Mouse (Mus musculus): Measurements from ENCODE around the gene Bhlha15.

Gene Bhlha15

GRCm38 (mm10) chr5:144192673-144193072, 2.6 kb downstream of the Bhlha15 start:
- no peak for DNase-seq

DNA sequence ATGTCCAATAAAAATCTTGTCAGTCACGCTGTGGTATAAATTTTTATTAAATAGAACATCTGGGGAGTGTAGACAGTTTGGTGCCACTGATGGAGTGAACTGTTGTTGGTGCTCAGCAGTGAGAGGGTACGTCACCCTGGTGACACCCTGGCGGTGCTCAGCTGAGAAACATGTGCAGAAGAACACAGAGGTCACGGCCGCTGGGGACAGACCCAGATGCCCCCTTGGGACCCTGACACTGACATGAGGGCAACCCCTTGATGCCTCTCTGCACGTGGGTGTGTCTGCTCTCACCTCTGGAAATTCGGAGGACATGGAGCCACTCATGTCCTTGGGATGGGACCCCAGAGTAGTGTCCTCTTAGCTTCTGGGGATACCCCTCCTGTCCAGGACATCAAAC, 4.3 kb downstream of the Bhlha15 start:
- DNase-seq, result no peak

GRCm38 (mm10) chr5:144195567-144195966, 5.5 kb downstream of the Bhlha15 start:
- no peak for DNase-seq

GRCm38 (mm10) chr5:144200616-144201015, 10.5 kb downstream of the Bhlha15 start:
- no peak for DNase-seq

DNA sequence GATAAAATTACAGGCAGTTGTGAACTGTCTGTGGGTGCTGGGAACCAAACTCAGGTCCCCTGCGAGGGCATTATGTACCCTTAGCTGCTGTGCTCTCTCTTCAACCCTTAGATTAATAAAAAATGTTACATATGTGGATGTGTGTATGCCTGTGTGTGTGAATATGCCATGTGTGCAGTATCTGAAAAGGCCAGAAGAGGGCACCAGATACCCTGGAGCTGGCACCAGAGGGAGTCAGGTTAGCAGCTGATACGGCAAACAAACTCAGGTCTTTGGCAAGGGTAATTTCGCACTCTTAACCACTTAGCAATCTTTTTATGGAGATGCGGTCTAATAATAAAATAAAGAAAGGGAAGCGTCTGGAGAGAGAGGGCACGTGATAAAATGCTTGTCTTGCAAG, 12.3 kb downstream of the Bhlha15 start:
- no peak for DNase-seq

DNA sequence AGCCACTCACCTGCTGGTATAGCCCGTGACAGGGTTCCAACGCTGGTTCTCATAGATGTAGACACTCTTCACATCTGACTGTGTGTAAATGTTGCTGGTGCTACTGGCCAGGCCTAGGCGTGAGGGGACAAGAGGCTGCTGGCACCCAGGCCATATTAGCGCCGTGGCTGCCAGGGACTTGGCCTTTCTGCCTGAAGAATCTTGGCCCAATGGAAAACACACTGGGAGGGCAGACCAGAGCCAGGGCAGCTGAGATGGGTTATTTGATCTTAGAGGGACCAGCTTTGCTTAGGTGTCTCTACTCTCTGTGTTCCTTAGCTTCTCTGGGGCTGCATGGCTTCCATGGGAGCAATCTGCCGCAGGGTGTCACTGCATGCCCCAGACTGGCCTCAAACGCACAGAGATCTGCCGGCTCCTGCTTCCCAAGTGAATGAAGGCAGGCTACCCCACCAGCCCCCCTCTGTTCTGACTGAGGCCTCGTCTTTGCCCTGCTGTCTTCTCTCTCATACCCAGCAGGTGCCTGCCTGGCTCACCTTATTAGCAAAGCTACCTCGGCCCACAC, 13.4 kb downstream of the Bhlha15 start:
- no peak for DNase-seq

- DNase-seq, result no peak
These were observed 14.2 kb downstream of the Bhlha15 start for GRCm38 (mm10) chr5:144204303-144204702.

- no peak for DNase-seq
These were observed 14.8 kb downstream of the Bhlha15 start for GRCm38 (mm10) chr5:144204911-144205310.

DNA sequence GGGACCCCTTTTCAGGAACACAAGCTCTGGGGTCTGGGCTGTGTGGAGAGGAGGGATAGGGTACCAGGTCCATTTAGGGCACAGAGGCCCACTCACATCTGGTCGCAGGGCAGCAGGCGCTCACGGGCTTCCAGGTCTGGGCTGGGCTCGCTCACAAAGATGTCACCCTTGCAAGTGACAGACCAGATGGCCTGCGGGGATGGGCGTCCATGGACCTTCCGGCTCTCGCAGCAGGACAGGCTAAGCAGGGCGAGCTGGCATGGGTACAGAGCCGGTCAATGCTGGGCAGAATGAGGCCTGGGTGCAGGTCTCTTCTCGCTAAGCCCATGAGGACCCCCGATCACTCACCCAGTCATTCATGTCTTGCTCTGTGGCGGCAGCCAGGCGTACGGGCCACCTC, 16.0 kb downstream of the Bhlha15 start:
- DNase-seq, result no peak

DNA sequence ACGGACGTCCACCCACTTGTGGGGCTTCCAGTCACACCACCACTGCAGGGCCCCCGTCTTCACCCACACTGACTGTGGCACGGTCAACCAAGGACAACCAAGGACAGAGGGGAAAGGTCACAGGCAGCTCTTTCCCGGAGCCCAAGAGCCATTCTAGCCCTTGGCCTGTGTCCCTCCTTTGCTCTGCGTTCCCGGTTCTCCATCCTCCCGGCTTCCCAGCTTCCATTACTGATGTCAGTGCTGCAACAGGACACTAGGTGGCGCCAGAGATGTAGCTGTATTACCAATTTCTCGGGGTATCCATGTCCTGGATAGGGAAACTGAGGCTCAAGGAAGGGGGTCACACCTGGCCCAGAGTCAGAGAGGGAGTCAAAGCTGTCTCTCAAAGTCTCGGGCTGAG, 17.4 kb downstream of the Bhlha15 start:
- DNase-seq, result no peak

- no peak for DNase-seq
These were observed 24.4 kb downstream of the Bhlha15 start for GRCm38 (mm10) chr5:144214453-144214852.

DNA sequence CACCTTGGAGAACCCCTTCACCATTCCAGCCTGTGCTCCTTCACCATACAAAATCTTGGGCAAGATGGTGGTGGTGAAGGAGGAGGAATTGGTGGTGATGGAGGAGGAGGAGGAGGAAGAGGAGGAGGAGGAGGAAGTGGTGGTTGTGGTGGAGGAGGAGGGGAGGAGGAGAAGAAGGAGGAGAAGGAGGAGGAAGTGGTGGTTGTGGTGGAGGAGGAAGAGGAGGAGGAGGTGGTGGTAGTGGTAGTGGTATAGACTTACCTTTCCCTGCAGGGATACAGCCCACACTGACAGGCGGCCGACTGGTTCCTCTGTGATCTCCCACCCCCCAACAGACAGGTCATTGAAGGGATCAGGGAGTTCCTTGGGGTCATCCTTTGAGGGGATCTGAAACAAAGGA, 25.9 kb downstream of the Bhlha15 start:
- no peak for DNase-seq

DNA sequence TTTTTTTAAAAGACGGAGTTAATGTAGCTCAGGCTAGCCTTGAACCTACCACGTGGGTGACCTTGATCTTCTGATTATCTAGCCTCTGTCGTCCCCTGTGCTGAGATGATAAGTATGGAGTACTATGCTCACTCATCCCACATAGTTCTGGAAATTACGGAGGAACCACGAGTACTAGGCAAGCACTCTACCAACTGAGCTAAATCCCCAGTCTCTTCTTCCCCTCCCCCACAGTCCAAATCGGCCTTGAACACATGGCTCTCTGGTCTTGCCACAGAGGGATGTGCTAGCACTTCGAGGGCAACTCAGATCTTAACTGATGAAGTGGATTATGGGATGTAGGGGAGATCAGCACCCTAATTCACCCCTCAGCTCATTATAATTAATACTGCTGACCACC, 28.0 kb downstream of the Bhlha15 start:
- no peak for DNase-seq

GRCm38 (mm10) chr5:144219306-144219705, 29.2 kb downstream of the Bhlha15 start:
- no peak for DNase-seq

DNA sequence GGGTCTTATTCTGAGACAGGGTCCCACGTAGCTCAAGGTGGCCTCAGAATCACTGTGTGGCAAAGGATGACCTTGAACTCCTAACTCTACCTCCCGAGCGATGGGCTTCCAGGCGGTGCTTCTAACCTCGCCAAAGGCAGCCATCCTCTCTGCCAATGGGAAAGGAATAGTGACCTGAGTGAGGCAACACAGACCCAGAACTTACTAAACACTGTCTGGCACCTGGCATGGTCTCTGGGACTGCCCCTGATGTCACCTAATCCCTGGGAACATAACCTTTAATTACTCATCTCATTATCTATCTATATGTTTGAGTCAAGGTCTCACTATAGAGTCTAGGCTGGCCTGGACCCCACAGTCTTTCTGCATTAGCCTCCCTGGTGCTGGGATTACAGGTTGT, 29.9 kb downstream of the Bhlha15 start:
- DNase-seq, result no peak

DNA sequence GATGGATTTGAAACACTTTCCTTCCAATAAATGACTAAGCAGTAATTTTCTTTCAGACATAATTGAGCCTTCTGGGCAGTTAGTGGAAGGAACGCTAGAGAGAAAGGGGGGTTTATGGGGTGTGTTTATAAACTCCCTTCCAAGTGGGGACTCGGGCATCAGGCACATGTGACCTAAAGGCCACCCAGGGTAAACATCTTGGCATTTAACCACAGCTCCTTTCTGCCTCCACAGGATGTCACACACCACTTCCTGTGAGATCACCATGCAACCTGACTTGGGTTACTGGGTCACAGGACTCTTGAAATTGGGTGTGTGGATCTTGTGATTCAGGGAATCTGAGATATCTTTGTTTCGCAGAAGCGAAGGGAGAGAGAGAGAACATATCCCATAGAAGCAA, 31.2 kb downstream of the Bhlha15 start:
- DNase-seq, result no peak

DNA sequence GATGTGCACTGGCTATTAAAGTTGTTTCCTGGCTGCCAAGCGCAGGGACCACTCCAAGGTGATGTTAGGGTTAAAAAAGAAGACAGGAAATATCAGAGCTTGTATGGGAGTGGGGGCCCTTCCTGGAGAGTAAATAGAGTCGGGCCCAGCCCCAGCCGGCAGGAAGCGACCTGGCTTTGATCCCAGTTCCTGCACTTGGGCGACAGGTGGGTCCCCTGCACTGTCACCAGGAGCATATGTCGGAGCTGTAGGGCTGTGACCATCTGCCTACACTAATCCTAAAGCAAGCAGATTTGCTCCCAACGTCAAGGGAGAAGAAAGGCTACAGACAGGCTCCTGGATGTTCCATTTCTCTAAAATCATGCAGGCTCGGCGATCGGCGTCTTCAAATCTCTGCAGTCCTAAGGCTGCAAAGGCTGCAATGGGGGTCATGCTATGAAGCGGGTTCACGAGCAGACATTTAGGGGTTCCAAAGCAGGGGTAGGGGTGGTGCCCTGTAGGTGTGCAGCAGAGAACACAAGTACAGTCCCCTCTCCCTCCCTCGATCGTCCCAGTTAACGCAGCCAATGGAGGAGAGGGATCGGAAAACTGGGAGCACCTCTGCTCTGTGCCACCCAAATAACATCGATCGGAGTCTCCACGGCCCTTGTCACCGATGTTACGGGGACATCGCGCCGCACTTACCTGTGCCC, 32.9 kb downstream of the Bhlha15 start:
- no peak for DNase-seq

- peak; percentile 96 for DNase-seq
These were observed 33.4 kb downstream of the Bhlha15 start, which contains the start of gene Tecpr1 for GRCm38 (mm10) chr5:144223503-144223862. TSS of gene Tecpr1 (minus strand) at chr5:144223615.

- no peak for DNase-seq
These were observed 34.1 kb downstream of the Bhlha15 start for GRCm38 (mm10) chr5:144223899-144224816.

- no peak for DNase-seq
These were observed 36.1 kb downstream of the Bhlha15 start for GRCm38 (mm10) chr5:144226220-144226619.

- no peak for DNase-seq
These were observed 40.1 kb downstream of the Bhlha15 start for GRCm38 (mm10) chr5:144230216-144230615.

- DNase-seq, result no peak
These were observed 41.3 kb downstream of the Bhlha15 start for GRCm38 (mm10) chr5:144231410-144231809.

GRCm38 (mm10) chr5:144232531-144232930, 42.4 kb downstream of the Bhlha15 start:
- DNase-seq, result no peak

DNA sequence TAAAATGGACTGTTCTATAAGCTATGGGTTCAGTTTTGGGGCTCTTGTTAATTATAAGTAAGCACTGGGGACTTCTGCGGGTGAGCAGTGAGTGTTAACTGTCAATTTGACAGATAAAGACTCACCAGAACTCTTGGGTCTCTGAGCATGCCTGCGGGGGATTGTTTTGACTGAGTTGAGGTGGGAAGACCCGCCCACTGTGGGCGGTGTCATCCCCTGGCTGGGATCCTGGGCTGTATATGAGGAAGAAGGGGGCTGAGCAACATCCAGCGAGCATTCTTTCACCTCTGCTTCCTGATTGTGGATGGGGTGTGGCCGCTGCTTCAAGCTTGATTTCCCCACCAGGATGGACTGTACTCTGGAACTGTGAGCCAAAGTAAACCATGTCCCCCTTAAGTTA, 44.1 kb downstream of the Bhlha15 start:
- no peak for DNase-seq
